Mouse (Mus musculus) yolk sac, embryonic 10.5 days (tissue): Measurements from ENCODE around the gene Bmpr1a.

Source experiments
- DNase-seq: peaks from one replicate; pipeline ENCODE4 v3.0.0-alpha.2; 2017; ENCODE audit warnings: low spot score

The Bmpr1a gene

GRCm38 (mm10) chr14:34503325-34503647, at the start of gene Bmpr1a:
Gene Bmpr1a, minus strand, starts transcription at chr14:34503341.
- no peak for DNase-seq

- DNase-seq, result no peak
These were observed 49.1 kb upstream of the Bmpr1a start for GRCm38 (mm10) chr14:34552226-34552625.

- peak; percentile 90 for DNase-seq
These were observed 46.0 kb upstream of the Bmpr1a start for GRCm38 (mm10) chr14:34549004-34549671.

GRCm38 (mm10) chr14:34548391-34549001, 45.4 kb upstream of the Bmpr1a start:
- DNase-seq, result peak; percentile 79

GRCm38 (mm10) chr14:34544545-34544944, 41.4 kb upstream of the Bmpr1a start:
- no peak for DNase-seq

- no peak for DNase-seq
These were observed 40.9 kb upstream of the Bmpr1a start for GRCm38 (mm10) chr14:34544001-34544400.

- DNase-seq, result no peak
These were observed 40.5 kb upstream of the Bmpr1a start for GRCm38 (mm10) chr14:34543596-34543995.

GRCm38 (mm10) chr14:34541896-34542295, 38.8 kb upstream of the Bmpr1a start:
- DNase-seq, result no peak

GRCm38 (mm10) chr14:34540685-34541162, 37.6 kb upstream of the Bmpr1a start:
- peak; percentile 29 for DNase-seq

- peak; percentile 59 for DNase-seq
These were observed 32.7 kb upstream of the Bmpr1a start for GRCm38 (mm10) chr14:34535883-34536282.

GRCm38 (mm10) chr14:34533537-34533936, 30.4 kb upstream of the Bmpr1a start:
- no peak for DNase-seq

- no peak for DNase-seq
These were observed 29.4 kb upstream of the Bmpr1a start for GRCm38 (mm10) chr14:34532536-34532935.

GRCm38 (mm10) chr14:34528804-34529203, 25.7 kb upstream of the Bmpr1a start:
- no peak for DNase-seq

- no peak for DNase-seq
These were observed 19.6 kb upstream of the Bmpr1a start, which contains the start of gene 9230112D13Rik for GRCm38 (mm10) chr14:34522701-34523100. Gene 9230112D13Rik, minus strand, starts transcription at chr14:34522801.

GRCm38 (mm10) chr14:34517959-34518544, 14.9 kb upstream of the Bmpr1a start:
- DNase-seq, result no peak

- DNase-seq, result no peak
These were observed 13.9 kb upstream of the Bmpr1a start for GRCm38 (mm10) chr14:34516960-34517577.

GRCm38 (mm10) chr14:34515860-34516259, 12.7 kb upstream of the Bmpr1a start:
- no peak for DNase-seq

- no peak for DNase-seq
These were observed 11.0 kb upstream of the Bmpr1a start for GRCm38 (mm10) chr14:34514120-34514519.

- no peak for DNase-seq
These were observed 9.5 kb upstream of the Bmpr1a start for GRCm38 (mm10) chr14:34512602-34513001.

- no peak for DNase-seq
These were observed 8.8 kb upstream of the Bmpr1a start for GRCm38 (mm10) chr14:34511901-34512300.

- no peak for DNase-seq
These were observed 5.8 kb upstream of the Bmpr1a start for GRCm38 (mm10) chr14:34508842-34509439.

GRCm38 (mm10) chr14:34508187-34508840, 5.2 kb upstream of the Bmpr1a start:
- DNase-seq, result no peak
